Mouse (Mus musculus) heart, adult 2 months (tissue): ENCODE data around the gene Fev. TPM values are rescaled to one million over a fixed set of nuclear protein-coding genes. Genes with fewer than 3 reads are reported as not detected.

Source experiments
- DNase-seq, 2 experiments: peaks; one replicate each; pipeline ENCODE4 v3.0.0; 2021
- H3K27ac ChIP-seq: fragments of 200-600 bp; 2 replicates; pipeline ENCODE4 v1.8.1; 2022
- H3K27me3 ChIP-seq: fragments of 200-500 bp; 2 replicates; pipeline ENCODE4 v1.6.1; 2012; ENCODE audit warnings: mild to moderate bottlenecking, low read length, inconsistent platforms, mixed read lengths; ENCODE audit not compliant: control insufficient read depth, insufficient read depth
- H3K36me3 ChIP-seq: fragments of 200-500 bp; 2 replicates; pipeline ENCODE4 v1.6.1; 2012; ENCODE audit warnings: low read length, inconsistent platforms; ENCODE audit not compliant: control insufficient read depth, insufficient read depth
- H3K4me1 ChIP-seq: fragments of 200-500 bp; 2 replicates; pipeline ENCODE4 v1.6.1; 2011; ENCODE audit warnings: low read length; ENCODE audit not compliant: control insufficient read depth, insufficient read depth
- H3K4me3 ChIP-seq: fragments of 200-600 bp; 2 replicates; pipeline ENCODE4 v1.8.1; 2022
- H3K79me2 ChIP-seq: fragments of 200-500 bp; replicated peaks from 2 replicates; pipeline ENCODE4 v1.6.1; 2012; ENCODE audit warnings: mild to moderate bottlenecking, inconsistent platforms, low read length, moderate library complexity, mixed read lengths; ENCODE audit not compliant: control insufficient read depth, insufficient read depth
- H3K9ac ChIP-seq: fragments of 200-500 bp; 2 replicates; pipeline ENCODE4 v1.6.1; 2012; ENCODE audit warnings: low read depth, mild to moderate bottlenecking, control low read depth, inconsistent platforms, low read length, mixed read lengths
- CTCF ChIP-seq: fragments of 200-600 bp; IDR thresholded peaks from 2 replicates; pipeline ENCODE4 v1.8.1; 2022; ENCODE audit warnings: antibody characterized with exemption, mild to moderate bottlenecking, moderate library complexity
- EP300 ChIP-seq: fragments of 200-500 bp; IDR thresholded peaks from 2 replicates; pipeline ENCODE4 v1.6.1; 2011; ENCODE audit warnings: low read depth, low read length, control low read depth; ENCODE audit not compliant: insufficient read depth
- POLR2A ChIP-seq: fragments of 200-500 bp; IDR thresholded peaks from 2 replicates; pipeline ENCODE4 v1.6.1; 2011; ENCODE audit warnings: mild to moderate bottlenecking, low read depth, low read length, control low read depth; ENCODE audit not compliant: insufficient read depth
- WGBS: fragments of 180-500 bp; shearing (Covaris S2); methylation state at CpG from one replicate; pipeline ENCODE4 v1.1.7; 2018; 5-methylcytosine and 5-hydroxymethylcytosine counted together
- intact Hi-C: fragments of 180-260 bp; cut with DNase I; formaldehyde crosslinking; loops from one replicate; pipeline ENCODE4 v1.15.1; 2025
- polyA plus RNA-seq: library from polyadenylated mRNA; depleted of rRNA; stranded (reverse); fragments of >200 nt; gene quantifications from 2 replicates; pipeline ENCODE4 v1.2.3, GENCODE M21; 2012
- total RNA-seq, 2 experiments: library from RNA; stranded (reverse); gene quantifications; 2 replicates each; pipeline ENCODE4 v1.2.3; 2021

The Fev gene
- total and polyA plus RNA-seq, 3 experiments = 0.10 TPM; not detected in 2

GRCm38 (mm10) chr1:74859223-74859984, 25.8 kb downstream of the Fev start:
- no peak overlapping the region for H3K9ac ChIP-seq
- H3K27me3 ChIP-seq = peaks cover 28% of the 10 kb centered on the region
- H3K36me3 ChIP-seq = no peaks in the 10 kb centered on the region
- no peak for TF ChIP-seq CTCF
- no peak for TF ChIP-seq EP300
- no peak for TF ChIP-seq POLR2A
- DNase-seq = no peak
- no peak overlapping the region for H3K4me3 ChIP-seq
- H3K79me2 ChIP-seq = no peaks in the 10 kb centered on the region
- H3K4me1 ChIP-seq = no peaks in the 10 kb centered on the region
- intact Hi-C loops = no loop called here
- no peak overlapping the region for H3K27ac ChIP-seq
- WGBS = 31% methylated on average over 6 of the region's 6 CpGs

GRCm38 (mm10) chr1:74858805-74859204, 26.4 kb downstream of the Fev start:
- H3K36me3 ChIP-seq = no peaks in the 10 kb centered on the region
- H3K79me2 ChIP-seq = no peaks in the 10 kb centered on the region
- 9% methylated on average over 16 of the region's 16 CpGs for WGBS
- TF ChIP-seq EP300 (no peak), POLR2A (no peak), CTCF (no peak)
- no peak overlapping the region for H3K9ac ChIP-seq
- no peak overlapping the region for H3K4me3 ChIP-seq
- H3K27me3 ChIP-seq = peaks cover 30% of the 10 kb centered on the region
- intact Hi-C loops = no loop called here
- no peaks in the 10 kb centered on the region for H3K4me1 ChIP-seq
- no peak overlapping the region for H3K27ac ChIP-seq
- DNase-seq = no peak

- TF ChIP-seq EP300 = no peak
- TF ChIP-seq POLR2A = no peak
- TF ChIP-seq CTCF = no peak
- intact Hi-C loops = no loop called here
- Histone ChIP-seq H3K79me2 (no peaks in the 10 kb centered on the region), H3K9ac (no peak overlapping the region), H3K4me3 (no peak overlapping the region), H3K27ac (no peak overlapping the region), H3K27me3 (peaks cover 30% of the 10 kb centered on the region), H3K36me3 (no peaks in the 10 kb centered on the region), H3K4me1 (no peaks in the 10 kb centered on the region)
- DNase-seq = peak; percentile 37 to 70
- WGBS = under 1% methylated on average over 29 of the region's 29 CpGs
These were observed 27.0 kb downstream of the Fev start for GRCm38 (mm10) chr1:74858171-74858719.

GRCm38 (mm10) chr1:74857677-74858076, 27.5 kb downstream of the Fev start:
- Histone ChIP-seq H3K79me2 (no peaks in the 10 kb centered on the region), H3K27ac (no peak overlapping the region), H3K4me1 (no peaks in the 10 kb centered on the region), H3K4me3 (no peak overlapping the region), H3K27me3 (peaks cover 32% of the 10 kb centered on the region), H3K9ac (no peak overlapping the region), H3K36me3 (no peaks in the 10 kb centered on the region)
- WGBS = 12% methylated on average over 4 of the region's 4 CpGs
- no peak for TF ChIP-seq EP300
- TF ChIP-seq CTCF = no peak
- TF ChIP-seq POLR2A = no peak
- intact Hi-C loops = no loop called here
- DNase-seq = no peak

GRCm38 (mm10) chr1:74857201-74857600, 28.0 kb downstream of the Fev start:
- Histone ChIP-seq H3K9ac (no peak overlapping the region), H3K79me2 (no peaks in the 10 kb centered on the region), H3K36me3 (no peaks in the 10 kb centered on the region), H3K4me3 (no peak overlapping the region), H3K27ac (no peak overlapping the region), H3K4me1 (no peaks in the 10 kb centered on the region), H3K27me3 (peaks cover 32% of the 10 kb centered on the region)
- no peak for DNase-seq
- intact Hi-C loops = no loop called here
- TF ChIP-seq EP300 = no peak
- no peak for TF ChIP-seq POLR2A
- no peak for TF ChIP-seq CTCF
- WGBS = 2% methylated on average over 20 of the region's 20 CpGs

GRCm38 (mm10) chr1:74856791-74857190, 28.4 kb downstream of the Fev start:
- Histone ChIP-seq H3K9ac (no peak overlapping the region), H3K27ac (no peak overlapping the region), H3K36me3 (no peaks in the 10 kb centered on the region), H3K4me3 (no peak overlapping the region), H3K79me2 (no peaks in the 10 kb centered on the region), H3K4me1 (no peaks in the 10 kb centered on the region), H3K27me3 (peaks cover 32% of the 10 kb centered on the region)
- WGBS = 1% methylated on average over 7 of the region's 7 CpGs
- no peak for TF ChIP-seq POLR2A
- TF ChIP-seq CTCF = no peak
- no peak for TF ChIP-seq EP300
- no peak for DNase-seq
- intact Hi-C loops = no loop called here
